Mouse (Mus musculus) intestine, postnatal 0 days (tissue): ENCODE results near the gene Fam221a. TPM values are rescaled to one million over a fixed set of nuclear protein-coding genes. Genes with fewer than 3 reads are reported as not detected.

Experiments used
- ATAC-seq: fragments of 200-750 bp; cut with Nextera tagmentation; 2 replicates; pipeline ENCODE4 v1.8.0; 2017; ENCODE audit warnings: mild to moderate bottlenecking, moderate TSS enrichment, moderate library complexity
- H3K27ac ChIP-seq: fragments of 300-500 bp; sonication (generic); 2 replicates; pipeline ENCODE4 v1.5.1; 2014; ENCODE audit warnings: mild to moderate bottlenecking, low read depth, low read length, moderate library complexity
- H3K27me3 ChIP-seq: fragments of 300-500 bp; sonication (generic); replicated peaks from 2 replicates; pipeline ENCODE4 v1.6.1; 2014; ENCODE audit warnings: low read length, mixed read lengths; ENCODE audit not compliant: control insufficient read depth, insufficient read depth
- H3K36me3 ChIP-seq: fragments of 300-500 bp; sonication (generic); 2 replicates; pipeline ENCODE4 v1.6.1; 2014; ENCODE audit warnings: mild to moderate bottlenecking, moderate library complexity; ENCODE audit not compliant: control insufficient read depth, insufficient read depth
- H3K4me1 ChIP-seq: fragments of 300-500 bp; sonication (generic); replicated peaks from 2 replicates; pipeline ENCODE4 v1.6.1; 2014; ENCODE audit warnings: antibody characterized with exemption, low read length, mixed read lengths; ENCODE audit not compliant: control insufficient read depth, insufficient read depth
- H3K4me2 ChIP-seq: fragments of 300-500 bp; sonication (generic); replicated peaks from 2 replicates; pipeline ENCODE4 v1.6.1; 2014; ENCODE audit warnings: low read depth, mild to moderate bottlenecking, moderate library complexity
- H3K4me3 ChIP-seq: fragments of 300-500 bp; sonication (generic); 2 replicates; pipeline ENCODE4 v1.5.1; 2014; ENCODE audit warnings: low read depth, low read length
- H3K9ac ChIP-seq: fragments of 300-500 bp; sonication (generic); 2 replicates; pipeline ENCODE4 v1.6.1; 2014; ENCODE audit warnings: mild to moderate bottlenecking, low read depth, low read length
- H3K9me3 ChIP-seq: fragments of 300-500 bp; sonication (generic); 2 replicates; pipeline ENCODE4 v1.6.1; 2016; ENCODE audit warnings: mixed run types; ENCODE audit not compliant: control insufficient read depth
- CTCF ChIP-seq: sonication (generic); IDR thresholded peaks from 2 replicates; pipeline ENCODE4 v1.5.1; 2016; ENCODE audit warnings: low read depth, mild to moderate bottlenecking, control low read depth, antibody characterized with exemption, moderate library complexity
- WGBS: fragments of 180-500 bp; shearing (Covaris S2); extraction: QIAGEN DNeasy Blood & Tissue Kit; methylation state at CpG from one replicate; pipeline ENCODE4 v1.1.7; 2014; 5-methylcytosine and 5-hydroxymethylcytosine counted together
- polyA plus RNA-seq: library from polyadenylated mRNA; unstranded; fragments of >200 nt; fragmentation: Nextera tagmentation; extraction: Ambion mirVana; gene quantifications from 2 replicates; pipeline ENCODE4 v1.2.1, GENCODE M21; 2015

Gene Fam221a
- polyA plus RNA-seq, 1 experiment from 2014 or later, result 3.2 TPM

DNA sequence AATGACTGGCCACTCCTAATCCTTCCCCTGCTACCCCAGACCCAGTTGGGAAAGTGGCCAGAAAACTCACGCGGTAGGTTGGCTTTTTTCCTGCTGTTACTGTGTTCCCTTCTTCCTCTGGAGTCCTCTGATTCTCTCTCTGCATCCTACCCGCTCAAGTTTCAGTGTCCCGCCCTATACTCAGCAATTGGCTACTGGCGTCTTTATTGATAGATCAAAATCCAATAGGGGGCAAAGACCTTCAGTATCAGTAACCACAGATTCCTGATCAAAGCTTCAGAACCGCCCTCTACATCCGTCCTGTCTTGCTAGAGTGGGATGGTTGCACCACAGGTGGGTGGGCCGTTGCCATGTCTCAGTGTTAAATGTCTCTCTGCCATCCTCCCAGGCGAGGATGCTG, 29.0 kb upstream of the Fam221a start:
- H3K9me3 ChIP-seq, result no peaks in the 10 kb centered on the region
- H3K4me1 ChIP-seq, result no peaks in the 10 kb centered on the region
- 51% methylated on average over 9 of the region's 9 CpGs for WGBS

DNA sequence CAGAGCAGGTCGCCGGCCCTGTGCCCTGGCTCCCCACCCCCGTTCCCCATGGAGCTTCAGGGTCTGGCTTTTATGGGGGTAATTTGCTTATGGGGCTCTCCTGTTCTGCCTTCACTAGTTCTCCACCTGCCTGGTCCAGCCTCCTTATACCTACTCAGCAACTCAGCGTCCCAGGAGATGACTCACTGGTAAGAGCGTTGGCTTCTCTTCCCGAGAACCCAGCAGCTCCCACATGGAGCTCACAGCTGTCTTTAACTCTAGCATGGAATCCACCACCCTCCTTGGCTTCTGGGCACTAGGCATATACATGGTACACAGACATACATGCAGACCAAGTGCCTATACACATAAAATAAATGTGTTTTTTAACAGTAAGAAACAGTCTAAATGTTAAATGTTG, 28.4 kb upstream of the Fam221a start:
- 42% methylated on average over 6 of the region's 6 CpGs for WGBS
- no peaks in the 10 kb centered on the region for H3K27me3 ChIP-seq
- H3K4me2 ChIP-seq, result no peak overlapping the region
- no peak overlapping the region for H3K27ac ChIP-seq
- H3K9me3 ChIP-seq, result no peaks in the 10 kb centered on the region
- no peak overlapping the region for H3K4me3 ChIP-seq
- no peak overlapping the region for H3K9ac ChIP-seq
- H3K4me1 ChIP-seq, result no peaks in the 10 kb centered on the region
- no peak for ATAC-seq
- peaks cover 4% of the 10 kb centered on the region; the same call in 1 of the 2 replicates for H3K36me3 ChIP-seq
- TF ChIP-seq CTCF, result no peak

More for the DNA sequence above, 29.0 kb upstream of the Fam221a start:
- Histone ChIP-seq H3K36me3 (peaks cover 4% of the 10 kb centered on the region; the same call in 1 of the 2 replicates), H3K4me2 (no peak overlapping the region), H3K27me3 (no peaks in the 10 kb centered on the region), H3K9ac (no peak overlapping the region), H3K27ac (no peak overlapping the region), H3K4me3 (no peak overlapping the region)
- no peak for ATAC-seq
- TF ChIP-seq CTCF, result no peak

DNA sequence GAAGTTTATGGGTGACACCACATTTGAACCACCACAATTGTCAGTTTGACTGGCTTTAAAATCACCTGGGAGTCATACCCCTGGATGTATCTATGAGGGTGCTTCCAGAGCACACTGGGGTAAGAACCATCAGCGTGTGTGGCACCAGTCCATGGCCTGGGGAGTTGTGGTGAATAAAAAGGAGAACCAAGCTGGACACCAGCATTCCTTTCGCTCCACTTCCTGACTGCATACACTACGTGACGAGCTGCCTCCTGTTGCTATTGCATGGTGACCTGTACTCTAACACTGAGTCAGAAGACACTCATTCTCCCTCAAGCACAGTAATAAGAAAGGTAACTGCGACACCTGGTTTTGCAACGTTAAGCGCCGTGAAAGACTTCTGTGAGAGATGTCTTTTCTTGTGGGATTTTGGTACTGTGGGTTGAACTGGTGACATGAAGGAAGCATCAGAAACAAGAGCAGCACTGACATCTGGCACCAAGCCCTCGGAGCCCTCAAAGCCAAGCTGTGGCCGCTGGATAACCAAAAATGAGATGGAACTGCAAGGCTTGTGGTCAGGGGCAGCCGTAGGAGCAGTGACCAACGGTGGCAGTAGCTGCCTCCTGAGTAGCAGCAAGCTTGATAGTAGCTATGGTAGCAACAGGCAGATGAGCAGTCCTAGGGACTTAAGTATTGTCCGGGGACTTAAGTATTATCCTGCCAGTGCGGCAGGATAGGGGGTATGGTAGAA, 23.6 kb upstream of the Fam221a start:
- no peaks in the 10 kb centered on the region for H3K9me3 ChIP-seq
- no peak overlapping the region for H3K9ac ChIP-seq
- no peak overlapping the region for H3K4me3 ChIP-seq
- 84% methylated on average over 14 of the region's 14 CpGs for WGBS
- no peak for ATAC-seq
- no peak for TF ChIP-seq CTCF
- no peaks in the 10 kb centered on the region for H3K27me3 ChIP-seq
- no peak overlapping the region for H3K4me2 ChIP-seq
- no peaks in the 10 kb centered on the region for H3K36me3 ChIP-seq
- no peaks in the 10 kb centered on the region for H3K4me1 ChIP-seq
- H3K27ac ChIP-seq, result no peak overlapping the region

- Histone ChIP-seq H3K4me1 (no peaks in the 10 kb centered on the region), H3K27ac (no peak overlapping the region), H3K4me2 (no peak overlapping the region), H3K4me3 (no peak overlapping the region), H3K9ac (no peak overlapping the region), H3K9me3 (no peaks in the 10 kb centered on the region), H3K36me3 (no peaks in the 10 kb centered on the region), H3K27me3 (no peaks in the 10 kb centered on the region)
- 48% methylated on average over 7 of the region's 7 CpGs for WGBS
- no peak for TF ChIP-seq CTCF
- ATAC-seq, result peak; percentile 57; the same call in 1 of the 2 replicates
Measured at GRCm38 (mm10) chr6:49349826-49350225, 17.7 kb upstream of the Fam221a start.

DNA sequence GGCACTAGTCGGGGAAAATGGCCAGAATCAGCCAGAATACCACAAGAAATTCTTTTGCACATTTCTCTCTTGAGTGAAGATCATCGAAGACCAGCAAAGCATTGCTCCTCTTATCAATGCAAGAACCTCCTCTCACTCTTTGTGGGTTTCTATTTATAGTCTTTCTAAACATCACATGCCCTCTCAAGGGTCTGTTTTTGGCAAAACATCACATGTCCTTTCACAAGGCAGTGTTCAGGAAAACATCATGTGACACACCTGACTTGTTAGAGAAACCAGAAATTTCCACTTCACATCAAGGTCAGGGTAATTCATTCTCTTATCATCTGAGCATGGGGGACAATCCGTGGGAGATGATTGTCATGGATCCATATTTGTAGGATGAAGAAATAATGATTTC, 12.9 kb upstream of the Fam221a start:
- Histone ChIP-seq H3K27ac (no peak overlapping the region), H3K4me1 (no peaks in the 10 kb centered on the region), H3K4me2 (no peak overlapping the region), H3K27me3 (no peaks in the 10 kb centered on the region), H3K4me3 (no peak overlapping the region), H3K9me3 (no peaks in the 10 kb centered on the region), H3K36me3 (no peaks in the 10 kb centered on the region), H3K9ac (no peak overlapping the region)
- no peak for ATAC-seq
- TF ChIP-seq CTCF, result no peak
- 67% methylated on average over 3 of the region's 3 CpGs for WGBS

DNA sequence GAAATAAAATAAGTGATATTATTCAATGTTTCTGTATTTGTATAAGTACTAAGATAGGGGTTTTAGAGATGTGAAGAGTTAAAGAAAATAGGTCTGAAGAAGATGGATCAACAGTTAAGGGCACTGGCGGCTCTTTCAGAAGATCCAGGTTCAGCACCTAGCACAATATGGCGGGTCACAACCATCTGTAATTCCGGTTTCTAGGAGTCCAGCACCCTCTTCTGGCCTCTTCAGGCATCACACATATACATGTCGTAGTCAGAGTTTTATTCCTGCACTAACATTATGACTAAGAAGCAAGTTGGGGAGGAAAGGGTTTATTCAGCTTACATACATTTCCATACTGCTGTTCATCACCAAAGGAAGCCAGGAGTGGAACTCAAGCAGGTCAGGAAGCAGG, 12.4 kb upstream of the Fam221a start:
- no peaks in the 10 kb centered on the region for H3K4me1 ChIP-seq
- no peak for ATAC-seq

More for the DNA sequence above, 12.4 kb upstream of the Fam221a start:
- Histone ChIP-seq H3K9me3 (no peaks in the 10 kb centered on the region), H3K4me2 (no peak overlapping the region), H3K4me3 (no peak overlapping the region), H3K27me3 (no peaks in the 10 kb centered on the region), H3K9ac (no peak overlapping the region), H3K36me3 (no peaks in the 10 kb centered on the region), H3K27ac (no peak overlapping the region)
- TF ChIP-seq CTCF, result peak; percentile 43
- 65% methylated on average over 4 of the region's 4 CpGs for WGBS
